Mouse (Mus musculus): ENCODE data around the gene Zbtb11. TPM values are rescaled to one million over a fixed set of nuclear protein-coding genes. Genes with fewer than 3 reads are reported as not detected.

Zbtb11 gene
- polyA plus RNA-seq, 1 experiment = 5.5 TPM

GRCm38 (mm10) chr16:56008862-56009261, 35.2 kb downstream of the Zbtb11 start:
- TF ChIP-seq CTCF (IDR thresholded peaks at IDR 0.05; ENCODE audit: control insufficient read depth, insufficient read depth, insufficient replicate concordance, low read depth, low read length) (no peak), POLR2A (IDR thresholded peaks at IDR 0.05; ENCODE audit: control insufficient read depth, low read depth, low read length) (no peak)
- Histone ChIP-seq H3K27ac (ENCODE audit: control insufficient read depth, insufficient read depth, low read depth, low read length) (no peak overlapping the region), H3K27me3 (ENCODE audit: control insufficient read depth, insufficient read depth, low read length) (no peaks in the 10 kb centered on the region), H3K4me1 (ENCODE audit: control insufficient read depth, insufficient read depth, low read length) (no peaks in the 10 kb centered on the region), H3K36me3 (ENCODE audit: control insufficient read depth, insufficient read depth, low read length) (no peaks in the 10 kb centered on the region), H3K4me3 (ENCODE audit: control insufficient read depth, low read depth, low read length) (no peak overlapping the region)

GRCm38 (mm10) chr16:56012789-56013743, 39.4 kb downstream of the Zbtb11 start:
- no peaks in the 10 kb centered on the region for H3K4me1 ChIP-seq (ENCODE audit: control insufficient read depth, insufficient read depth, low read length)
- no peak overlapping the region for H3K27ac ChIP-seq (ENCODE audit: control insufficient read depth, insufficient read depth, low read depth, low read length)
- H3K27me3 ChIP-seq (ENCODE audit: control insufficient read depth, insufficient read depth, low read length) = no peaks in the 10 kb centered on the region
- no peak overlapping the region for H3K4me3 ChIP-seq (ENCODE audit: control insufficient read depth, low read depth, low read length)
- TF ChIP-seq CTCF (IDR thresholded peaks at IDR 0.05; ENCODE audit: control insufficient read depth, insufficient read depth, insufficient replicate concordance, low read depth, low read length) (no peak), POLR2A (IDR thresholded peaks at IDR 0.05; ENCODE audit: control insufficient read depth, low read depth, low read length) (no peak)
- H3K36me3 ChIP-seq (ENCODE audit: control insufficient read depth, insufficient read depth, low read length) = peaks cover 3% of the 10 kb centered on the region; the same call in 1 of the 2 replicates

GRCm38 (mm10) chr16:56014076-56014475, 40.4 kb downstream of the Zbtb11 start:
- no peak overlapping the region for H3K27ac ChIP-seq (ENCODE audit: control insufficient read depth, insufficient read depth, low read depth, low read length)
- H3K4me3 ChIP-seq (ENCODE audit: control insufficient read depth, low read depth, low read length) = no peak overlapping the region
- H3K36me3 ChIP-seq (ENCODE audit: control insufficient read depth, insufficient read depth, low read length) = peaks cover 3% of the 10 kb centered on the region; the same call in 1 of the 2 replicates
- TF ChIP-seq POLR2A (IDR thresholded peaks at IDR 0.05; ENCODE audit: control insufficient read depth, low read depth, low read length) (no peak), CTCF (IDR thresholded peaks at IDR 0.05; ENCODE audit: control insufficient read depth, insufficient read depth, insufficient replicate concordance, low read depth, low read length) (no peak)
- H3K27me3 ChIP-seq (ENCODE audit: control insufficient read depth, insufficient read depth, low read length) = no peaks in the 10 kb centered on the region
- no peaks in the 10 kb centered on the region for H3K4me1 ChIP-seq (ENCODE audit: control insufficient read depth, insufficient read depth, low read length)

GRCm38 (mm10) chr16:56019660-56020059, 46.0 kb downstream of the Zbtb11 start:
- no peaks in the 10 kb centered on the region for H3K27me3 ChIP-seq (ENCODE audit: control insufficient read depth, insufficient read depth, low read length)
- H3K27ac ChIP-seq (ENCODE audit: control insufficient read depth, insufficient read depth, low read depth, low read length) = no peak overlapping the region
- TF ChIP-seq POLR2A (IDR thresholded peaks at IDR 0.05; ENCODE audit: control insufficient read depth, low read depth, low read length) = no peak
- no peak for TF ChIP-seq CTCF (IDR thresholded peaks at IDR 0.05; ENCODE audit: control insufficient read depth, insufficient read depth, insufficient replicate concordance, low read depth, low read length)
- H3K4me3 ChIP-seq (ENCODE audit: control insufficient read depth, low read depth, low read length) = no peak overlapping the region
- H3K4me1 ChIP-seq (ENCODE audit: control insufficient read depth, insufficient read depth, low read length) = no peaks in the 10 kb centered on the region
- H3K36me3 ChIP-seq (ENCODE audit: control insufficient read depth, insufficient read depth, low read length) = peaks cover 3% of the 10 kb centered on the region; the same call in 1 of the 2 replicates

DNA sequence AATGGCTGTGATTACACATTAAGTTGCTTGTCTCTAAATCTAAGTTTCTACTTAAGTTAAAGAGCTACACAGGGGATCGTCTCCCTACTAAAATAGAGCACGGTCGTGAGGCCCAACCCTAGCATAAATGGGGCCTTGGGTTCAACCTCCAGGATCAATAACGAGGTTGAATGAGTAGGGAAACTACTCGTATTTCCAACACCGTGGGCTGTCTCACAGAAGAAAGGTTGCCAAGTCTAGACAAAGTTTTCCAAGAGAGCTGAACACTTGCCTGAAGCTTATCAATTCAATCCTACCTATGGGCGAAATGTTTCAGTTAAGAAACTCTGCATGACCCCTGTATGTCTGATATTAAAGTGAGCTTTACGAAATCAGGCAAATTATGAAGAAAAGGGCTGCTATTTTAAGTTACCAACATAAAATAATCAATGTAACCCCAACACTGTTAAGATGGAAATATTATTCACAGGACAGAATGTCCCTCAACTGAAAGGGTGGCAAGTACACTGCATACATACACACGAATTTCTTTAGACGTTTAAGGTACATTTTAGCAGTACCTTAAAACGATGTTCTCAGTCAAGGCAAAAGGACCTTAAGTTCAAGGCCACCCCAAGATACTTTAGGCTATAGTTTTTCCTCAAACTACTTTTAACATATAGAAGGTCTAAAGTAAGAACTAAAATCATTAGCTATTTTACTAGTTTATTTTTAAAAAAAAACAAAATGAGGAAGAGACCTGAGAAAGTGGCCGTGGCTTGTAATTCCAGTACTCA, 54.4 kb downstream of the Zbtb11 start:
- Histone ChIP-seq H3K27ac (ENCODE audit: control insufficient read depth, insufficient read depth, low read depth, low read length) (no peak overlapping the region), H3K27me3 (ENCODE audit: control insufficient read depth, insufficient read depth, low read length) (no peaks in the 10 kb centered on the region), H3K4me1 (ENCODE audit: control insufficient read depth, insufficient read depth, low read length) (peaks cover 3% of the 10 kb centered on the region; the same call in 1 of the 2 replicates), H3K4me3 (ENCODE audit: control insufficient read depth, low read depth, low read length) (peak overlapping the region; percentile 93; the same call in 1 of the 2 replicates), H3K36me3 (ENCODE audit: control insufficient read depth, insufficient read depth, low read length) (no peaks in the 10 kb centered on the region; the same call in 1 of the 2 replicates)
- no peak for TF ChIP-seq CTCF (IDR thresholded peaks at IDR 0.05; ENCODE audit: control insufficient read depth, insufficient read depth, insufficient replicate concordance, low read depth, low read length)
- no peak for TF ChIP-seq POLR2A (IDR thresholded peaks at IDR 0.05; ENCODE audit: control insufficient read depth, low read depth, low read length)

GRCm38 (mm10) chr16:56028722-56029551, 55.3 kb downstream of the Zbtb11 start:
- Histone ChIP-seq H3K27ac (ENCODE audit: control insufficient read depth, insufficient read depth, low read depth, low read length) (peak overlapping the region; percentile 94), H3K4me3 (ENCODE audit: control insufficient read depth, low read depth, low read length) (peak overlapping the region; percentile 93), H3K27me3 (ENCODE audit: control insufficient read depth, insufficient read depth, low read length) (no peaks in the 10 kb centered on the region), H3K4me1 (ENCODE audit: control insufficient read depth, insufficient read depth, low read length) (peaks cover 3% of the 10 kb centered on the region; the same call in 1 of the 2 replicates), H3K36me3 (ENCODE audit: control insufficient read depth, insufficient read depth, low read length) (no peaks in the 10 kb centered on the region; the same call in 1 of the 2 replicates)
- TF ChIP-seq CTCF (IDR thresholded peaks at IDR 0.05; ENCODE audit: control insufficient read depth, insufficient read depth, insufficient replicate concordance, low read depth, low read length) (no peak), POLR2A (IDR thresholded peaks at IDR 0.05; ENCODE audit: control insufficient read depth, low read depth, low read length) (no peak)
